Mouse (Mus musculus) c-Kit-positive CD71-positive TER-119-positive erythroid progenitor cells, embryonic 14.5 days (primary cell): ENCODE measurements around the gene Ctss.
A peak's percentile ranks its signal among the peaks of the same experiment; 100 is the strongest.

Source experiments
- DNase-seq: peaks from one replicate; pipeline ENCODE4 v3.0.0-alpha.2; 2013; ENCODE audit warnings: low spot score

Gene Ctss

GRCm38 (mm10) chr3:95526622-95527211 lies at the start of gene Ctss:
Ctss (plus strand) TSS chr3:95526786.
- DNase-seq: no peak

DNA sequence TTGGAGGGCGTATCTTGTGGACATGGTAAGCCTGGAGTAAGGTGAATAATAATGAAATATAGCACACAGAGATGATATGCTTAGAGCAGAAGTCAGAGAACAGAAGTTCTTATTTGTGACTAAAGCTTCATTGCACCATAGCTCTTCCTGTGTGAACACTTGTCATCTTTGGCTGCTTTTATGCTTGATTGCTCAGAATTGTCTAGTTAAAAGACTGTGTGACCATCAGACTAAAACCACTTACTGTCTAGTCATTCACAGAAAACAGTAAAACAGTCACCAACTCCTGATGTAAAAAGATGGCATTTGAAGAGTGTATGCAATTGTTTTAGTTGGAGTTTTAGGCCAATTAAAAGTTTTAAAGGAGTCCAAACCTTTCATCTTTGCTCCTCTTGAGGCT lies 47.6 kb upstream of the Ctss start:
- DNase-seq: no peak

DNA sequence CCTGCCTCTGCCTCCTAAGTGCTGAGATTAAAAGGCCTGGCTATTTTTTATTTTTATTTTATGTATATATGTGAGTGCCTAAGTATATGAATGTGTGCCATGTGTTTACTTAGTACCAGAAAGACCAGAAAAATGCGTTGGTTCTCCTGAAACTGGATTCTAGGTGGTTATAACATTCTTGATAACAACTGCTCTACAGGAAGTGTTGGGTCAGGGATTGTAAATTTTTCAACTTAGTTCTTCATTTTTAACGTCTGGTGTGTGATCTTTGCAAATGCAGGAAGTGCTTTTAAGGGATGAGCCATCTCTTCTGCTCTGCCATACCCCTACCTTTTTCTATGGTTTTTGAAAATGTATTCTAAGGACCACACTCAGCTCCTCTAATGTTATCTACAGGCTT lies 40.2 kb upstream of the Ctss start:
- no peak for DNase-seq

DNA sequence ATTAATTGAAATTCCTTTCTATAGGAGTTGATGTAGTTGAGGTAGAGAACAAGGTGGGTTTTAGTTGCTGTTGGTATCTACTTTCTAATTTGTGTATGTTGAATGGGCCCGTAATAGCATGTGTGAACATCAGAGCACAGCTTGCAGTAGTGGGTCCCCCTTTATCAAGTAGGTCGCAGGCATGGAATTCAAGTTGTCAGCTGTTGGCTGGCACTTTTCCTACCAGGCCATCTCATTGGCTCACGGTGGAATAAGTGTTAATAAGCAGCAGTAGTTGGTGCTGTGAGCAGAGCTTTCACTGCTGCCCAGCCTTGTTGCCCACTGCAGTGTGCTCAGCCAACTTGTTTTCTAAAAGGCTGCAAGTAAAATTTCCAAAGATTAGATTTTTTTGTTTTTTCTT lies 37.9 kb upstream of the Ctss start:
- no peak for DNase-seq

DNA sequence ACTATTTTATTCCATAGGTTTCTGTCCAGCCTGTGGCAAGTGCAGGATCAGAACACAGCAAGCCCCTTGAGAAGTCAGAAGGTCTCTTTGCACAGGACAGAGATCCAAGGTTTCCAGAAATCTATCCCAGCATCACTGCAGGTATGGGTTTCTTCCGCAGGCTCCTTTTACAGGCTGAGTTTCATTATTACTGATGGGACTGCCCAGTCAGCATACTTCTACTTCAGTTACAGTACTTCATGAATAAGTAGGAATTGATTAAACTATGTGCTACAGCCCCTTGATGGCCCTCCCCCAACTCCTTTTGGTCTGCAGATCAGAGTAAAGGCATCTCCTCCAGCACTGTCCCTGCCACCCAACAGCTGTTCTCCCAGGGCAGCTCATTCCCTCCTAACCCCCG lies 36.3 kb upstream of the Ctss start:
- DNase-seq: no peak

DNA sequence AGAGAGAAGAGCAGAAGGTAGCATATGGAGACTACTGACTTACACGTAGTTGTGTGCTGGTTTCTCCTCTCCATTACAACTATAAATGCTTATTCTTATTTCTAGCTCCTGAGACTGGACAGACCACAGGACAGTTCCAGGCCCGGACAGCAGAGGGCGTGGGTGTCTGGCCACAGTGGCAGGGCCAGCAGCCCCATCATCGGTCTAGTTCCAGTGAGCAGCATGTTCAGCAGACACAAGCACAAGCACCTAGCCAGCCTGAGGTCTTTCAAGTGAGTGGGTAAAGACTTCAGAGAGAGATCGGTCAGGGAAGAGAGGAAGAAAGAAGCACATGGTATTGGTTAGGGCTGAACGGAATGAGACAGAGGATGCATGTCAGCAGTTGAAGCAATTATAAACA lies 32.2 kb upstream of the Ctss start:
- DNase-seq: peak; percentile 39

DNA sequence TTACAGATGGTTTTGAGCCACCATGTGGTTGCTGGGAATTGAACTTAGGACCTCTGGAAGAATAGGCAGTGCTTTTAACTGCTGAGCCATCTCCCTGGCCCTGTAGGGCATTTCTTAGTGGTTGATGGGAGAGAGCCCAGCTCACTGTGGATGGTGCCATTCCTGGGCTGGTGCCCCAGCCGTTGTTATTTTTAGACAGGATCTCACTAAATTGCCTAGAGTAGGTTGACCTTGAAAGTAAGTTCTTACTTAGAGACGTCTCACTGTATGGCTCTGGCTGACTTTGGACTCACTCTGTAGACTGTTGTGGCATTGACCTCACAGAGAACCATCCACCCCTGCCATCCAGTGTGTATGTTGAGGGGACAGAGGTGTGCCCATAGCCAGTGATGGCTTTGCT lies 28.4 kb upstream of the Ctss start:
- no peak for DNase-seq

- DNase-seq: no peak
These were observed 27.6 kb upstream of the Ctss start, which contains the start of gene Ctsk for GRCm38 (mm10) chr3:95499024-95499423. Ctsk (plus strand) TSS chr3:95499256.

DNA sequence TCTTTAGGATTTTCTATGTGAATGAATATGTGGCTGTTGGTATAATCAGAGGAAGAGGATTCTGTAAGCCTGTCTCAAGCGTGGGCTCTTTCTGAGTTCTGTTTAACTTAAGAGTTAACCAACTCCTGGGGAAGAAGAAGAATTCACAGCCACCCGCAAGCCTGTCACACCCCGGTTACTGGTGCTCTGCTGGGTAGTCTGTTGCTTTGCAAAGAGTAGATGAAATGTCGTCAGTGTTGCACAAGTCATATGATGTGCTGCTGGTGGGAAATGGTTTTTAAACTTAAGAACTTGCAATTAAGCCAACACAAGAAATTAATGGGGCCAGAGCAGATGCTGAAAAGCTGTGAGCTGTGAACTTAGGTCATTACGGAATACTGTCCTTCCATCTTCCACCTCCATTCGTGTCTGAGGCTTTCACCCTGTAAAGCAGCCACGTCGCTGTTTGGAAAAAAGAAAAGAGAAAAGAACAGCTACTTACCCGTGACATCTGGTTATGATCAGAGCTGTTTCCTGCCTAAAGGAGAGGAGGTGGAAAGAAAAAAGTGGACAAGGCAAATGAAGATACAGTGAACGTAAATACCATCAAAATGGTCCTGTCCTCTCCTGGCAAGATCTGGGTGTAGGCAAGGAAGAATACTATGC lies 27.0 kb upstream of the Ctss start:
- no peak for DNase-seq

GRCm38 (mm10) chr3:95502312-95502711 lies 24.3 kb upstream of the Ctss start:
- no peak for DNase-seq

DNA sequence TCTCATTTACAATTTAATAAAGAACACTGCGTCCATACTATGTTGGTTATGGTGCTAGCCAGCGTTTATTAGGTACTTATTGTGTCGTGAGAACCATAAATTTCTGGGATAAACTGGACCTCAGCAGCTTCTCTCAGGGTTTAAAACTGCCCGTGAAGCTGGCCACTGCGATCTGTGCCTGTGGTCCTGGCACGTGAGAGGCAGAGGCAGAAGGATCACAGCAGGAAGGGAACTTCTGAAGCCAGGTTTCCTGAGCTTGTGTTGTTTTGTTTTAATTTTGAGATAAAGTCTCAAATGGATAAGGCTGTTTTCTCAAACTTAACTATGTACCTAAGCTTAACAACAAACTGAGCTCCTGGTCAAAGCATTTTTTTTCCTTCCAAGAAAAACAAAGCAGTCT lies 17.2 kb upstream of the Ctss start:
- DNase-seq: no peak

DNA sequence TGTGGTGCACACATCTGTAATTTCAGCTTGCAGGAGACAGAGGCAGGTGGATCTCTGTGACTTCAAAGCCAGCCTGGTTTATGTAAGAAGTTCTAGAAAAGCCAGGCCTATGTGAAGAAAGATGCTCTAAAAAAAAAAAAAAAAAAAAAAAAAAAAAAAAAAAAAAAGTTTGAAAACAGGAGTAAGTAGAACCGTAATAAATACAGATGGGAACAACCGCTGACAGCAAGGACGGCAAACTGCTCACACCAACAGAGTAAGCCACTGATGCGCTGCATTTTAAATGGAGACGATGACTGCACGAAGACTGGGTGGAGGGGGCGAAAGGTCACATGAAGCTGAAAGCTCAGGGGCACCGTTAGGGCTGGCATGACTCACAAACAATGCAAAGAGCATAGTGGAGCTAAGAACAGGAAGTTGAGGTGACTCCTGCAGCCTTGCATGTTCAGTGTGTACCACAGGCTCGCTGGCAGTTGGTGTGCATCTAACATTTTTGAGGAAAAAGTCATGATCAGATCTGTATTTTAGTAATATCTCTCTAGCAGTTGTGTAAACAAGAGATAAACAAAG lies 14.9 kb upstream of the Ctss start:
- DNase-seq: no peak

DNA sequence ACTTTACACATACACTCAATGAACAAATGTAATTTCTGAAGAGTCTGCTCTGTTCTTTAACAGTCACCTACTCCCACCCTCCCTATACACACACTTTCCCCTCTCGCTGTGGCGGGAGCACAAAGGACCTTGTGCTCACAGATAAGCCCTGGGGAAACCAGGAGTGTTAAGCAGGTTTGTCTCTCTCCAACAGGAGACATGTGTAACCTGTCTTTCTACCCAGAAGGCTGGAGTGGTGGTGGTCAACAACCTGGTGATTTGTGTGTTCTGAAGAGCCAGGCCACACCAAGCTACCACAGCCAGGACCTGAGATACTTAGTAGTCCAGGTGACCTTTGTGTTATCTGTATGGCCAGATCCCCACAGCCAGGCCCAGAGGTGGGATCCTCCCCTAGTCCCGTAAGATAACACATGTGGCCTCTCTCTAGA lies 10.0 kb upstream of the Ctss start:
- DNase-seq: peak; percentile 84

GRCm38 (mm10) chr3:95517493-95517898 lies 9.1 kb upstream of the Ctss start:
- peak; percentile 87 for DNase-seq

- peak; percentile 29 for DNase-seq
These were observed 7.7 kb upstream of the Ctss start for GRCm38 (mm10) chr3:95518891-95519290.

- peak; percentile 91 for DNase-seq
These were observed 7.3 kb upstream of the Ctss start for GRCm38 (mm10) chr3:95519315-95519714.

- DNase-seq: no peak
These were observed 6.5 kb upstream of the Ctss start for GRCm38 (mm10) chr3:95520100-95520499.

GRCm38 (mm10) chr3:95521168-95521567 lies 5.4 kb upstream of the Ctss start:
- no peak for DNase-seq

- DNase-seq: no peak
These were observed 2.9 kb upstream of the Ctss start for GRCm38 (mm10) chr3:95523662-95524061.

DNA sequence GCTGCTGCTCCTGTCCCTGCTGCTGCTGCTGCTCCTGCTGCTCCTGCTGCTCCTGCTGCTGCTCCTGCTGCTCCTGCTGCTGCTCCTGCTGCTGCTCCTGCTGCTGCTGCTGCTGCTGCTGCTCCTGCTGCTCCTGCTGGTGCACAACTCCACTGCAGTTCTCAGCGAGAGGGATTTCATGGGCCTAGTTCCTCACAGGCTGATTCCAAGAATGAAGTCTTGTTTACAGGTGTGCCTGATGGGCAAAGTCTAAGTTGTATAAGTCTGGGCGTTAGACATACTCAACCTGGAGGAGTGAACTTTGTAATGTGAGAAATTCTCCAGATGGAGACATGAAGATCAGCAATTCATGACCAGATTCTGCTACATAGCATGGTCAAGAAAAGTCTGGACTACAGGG lies 1.9 kb upstream of the Ctss start:
- no peak for DNase-seq

- no peak for DNase-seq
These were observed 475 bp upstream of the Ctss start for GRCm38 (mm10) chr3:95526111-95526510.

DNA sequence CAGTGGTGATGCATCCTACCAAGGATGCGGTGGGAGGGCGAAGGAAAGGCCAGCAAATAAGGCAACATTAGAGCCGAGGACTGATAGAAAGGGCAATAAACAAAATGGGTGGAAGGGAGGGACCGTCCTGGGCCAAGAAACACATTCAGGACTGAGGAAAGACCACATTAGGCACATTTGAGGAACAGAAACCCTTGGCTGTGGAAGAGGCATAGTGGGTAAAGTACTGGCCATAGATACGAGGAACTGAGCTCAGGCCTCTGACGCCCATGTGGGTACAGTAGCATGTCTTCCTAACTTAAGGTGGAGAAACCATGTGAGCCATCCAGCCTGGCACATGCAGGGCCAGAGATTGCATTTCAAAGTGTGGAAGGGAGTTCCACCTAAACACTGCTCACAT lies 3.2 kb downstream of the Ctss start:
- no peak for DNase-seq

DNA sequence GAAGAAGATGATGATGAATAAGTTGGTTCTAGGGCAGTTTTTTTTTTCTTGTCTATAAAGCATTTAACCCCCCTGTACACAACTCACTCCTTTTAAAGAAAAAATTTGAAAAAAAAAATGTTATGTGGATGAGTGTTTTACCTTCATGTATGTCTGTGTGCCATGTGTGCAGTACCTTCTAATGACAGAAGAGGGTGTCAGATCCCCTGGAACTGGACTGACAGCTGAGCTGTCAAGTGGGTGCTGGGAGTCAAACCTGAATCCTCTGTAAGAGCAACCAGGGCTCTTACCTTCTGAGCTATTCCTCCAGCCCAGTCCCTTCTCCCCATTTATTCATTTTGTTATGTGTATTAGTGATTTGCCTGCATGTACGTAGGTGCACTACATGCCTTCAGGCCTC lies 4.4 kb downstream of the Ctss start:
- DNase-seq: no peak

DNA sequence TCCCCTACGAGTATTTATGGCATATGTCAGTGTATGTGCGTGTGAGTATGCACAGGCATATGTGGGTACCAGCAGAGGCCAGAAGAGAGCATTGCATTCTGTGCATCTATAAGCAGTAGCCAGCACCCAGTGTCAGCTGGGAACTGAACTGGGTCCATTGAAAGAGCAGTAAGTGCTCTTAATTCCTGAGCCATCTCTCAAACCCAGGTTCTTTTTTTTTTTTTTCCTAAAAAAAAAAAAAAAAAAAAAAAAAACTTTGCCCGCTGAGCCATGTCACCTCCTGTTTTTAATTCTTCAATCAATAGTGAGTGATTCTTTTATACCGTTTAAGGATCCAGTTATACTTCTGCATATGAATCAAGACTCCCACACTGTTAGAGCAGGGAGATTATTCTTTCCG lies 6.8 kb downstream of the Ctss start:
- no peak for DNase-seq
